Mouse (Mus musculus) liver, adult 2 months (tissue): ENCODE data around the gene Myom1. TPM values are rescaled to one million over a fixed set of nuclear protein-coding genes. Genes with fewer than 3 reads are reported as not detected.

Experiments
- DNase-seq: peaks from one replicate; pipeline ENCODE4 v3.0.0-alpha.2; 2011; ENCODE audit warnings: low read depth, low spot score; ENCODE audit errors: extremely low read depth
- H3K27ac ChIP-seq: fragments of 200-500 bp; replicated peaks from 2 replicates; pipeline ENCODE4 v1.5.1; 2012; ENCODE audit warnings: low read depth, mild to moderate bottlenecking, control low read depth, inconsistent platforms, low read length; ENCODE audit not compliant: insufficient read depth
- H3K27me3 ChIP-seq: fragments of 200-500 bp; 2 replicates; pipeline ENCODE4 v1.6.1; 2012; ENCODE audit warnings: mild to moderate bottlenecking, moderate library complexity, low read length, inconsistent platforms; ENCODE audit not compliant: control insufficient read depth, insufficient read depth
- H3K36me3 ChIP-seq: fragments of 200-500 bp; 2 replicates; pipeline ENCODE4 v1.6.1; 2012; ENCODE audit warnings: low read length, inconsistent platforms; ENCODE audit not compliant: control insufficient read depth, insufficient read depth
- H3K4me1 ChIP-seq: fragments of 200-500 bp; 2 replicates; pipeline ENCODE4 v1.6.1; 2011; ENCODE audit warnings: low read length; ENCODE audit not compliant: control insufficient read depth, insufficient read depth
- H3K4me3 ChIP-seq: fragments of 200-500 bp; 2 replicates; pipeline ENCODE4 v1.5.1; 2011; ENCODE audit warnings: low read depth, mild to moderate bottlenecking, control low read depth, low read length, moderate library complexity; ENCODE audit not compliant: insufficient read depth
- H3K79me2 ChIP-seq: fragments of 200-500 bp; 2 replicates; pipeline ENCODE4 v1.6.1; 2012; ENCODE audit warnings: inconsistent platforms, mild to moderate bottlenecking, low read length, moderate library complexity; ENCODE audit not compliant: control insufficient read depth, insufficient read depth
- H3K9ac ChIP-seq: fragments of 200-500 bp; 2 replicates; pipeline ENCODE4 v1.6.1; 2012; ENCODE audit warnings: low read depth, mild to moderate bottlenecking, control low read depth, inconsistent platforms, low read length
- CTCF ChIP-seq: fragments of 200-500 bp; IDR thresholded peaks from 2 replicates; pipeline ENCODE4 v1.5.1; 2011; ENCODE audit warnings: low read depth, low read length, control low read depth
- POLR2A ChIP-seq: fragments of 200-500 bp; IDR thresholded peaks from 2 replicates; pipeline ENCODE4 v1.6.1; 2011; ENCODE audit warnings: low read length, control low read depth; ENCODE audit not compliant: insufficient read depth; ENCODE audit errors: extremely low read depth
- WGBS: fragments of 180-500 bp; shearing (Covaris S2); methylation state at CpG from one replicate; pipeline ENCODE4 v1.1.7; 2018; 5-methylcytosine and 5-hydroxymethylcytosine counted together
- polyA plus RNA-seq: library from polyadenylated mRNA; depleted of rRNA; stranded (reverse); fragments of >200 nt; gene quantifications from 2 replicates; pipeline ENCODE4 v1.2.3, GENCODE M21; 2012
- total RNA-seq: library from RNA; depleted of rRNA; stranded (reverse); fragments of >200 nt; gene quantifications from 2 replicates; pipeline ENCODE4 v1.2.3, GENCODE M21; 2014

Myom1 gene
- total and polyA plus RNA-seq, 2 experiments = 0.34 to 3.2 TPM

- H3K9ac ChIP-seq = no peak overlapping the region
- no peak overlapping the region for H3K27ac ChIP-seq
- WGBS = 95% methylated on average over 8 of the region's 8 CpGs
- no peak for DNase-seq
- no peak overlapping the region for H3K4me3 ChIP-seq
- H3K79me2 ChIP-seq = no peaks in the 10 kb centered on the region
- H3K4me1 ChIP-seq = peaks cover 6% of the 10 kb centered on the region; the same call in 1 of the 2 replicates
- no peak for TF ChIP-seq POLR2A
- no peak for TF ChIP-seq CTCF
- no peaks in the 10 kb centered on the region for H3K36me3 ChIP-seq
- no peaks in the 10 kb centered on the region for H3K27me3 ChIP-seq
Observed at GRCm38 (mm10) chr17:71160244-71160995, 158.0 kb downstream of the Myom1 start.

- 13% methylated on average over 6 of the region's 6 CpGs for WGBS
- Histone ChIP-seq H3K9ac (no peak overlapping the region), H3K27ac (no peak overlapping the region), H3K4me3 (no peak overlapping the region), H3K36me3 (no peaks in the 10 kb centered on the region), H3K27me3 (no peaks in the 10 kb centered on the region), H3K79me2 (no peaks in the 10 kb centered on the region), H3K4me1 (peaks cover 6% of the 10 kb centered on the region; the same call in 1 of the 2 replicates)
- peak; percentile 84 for DNase-seq
- TF ChIP-seq CTCF = no peak
- no peak for TF ChIP-seq POLR2A
Observed at GRCm38 (mm10) chr17:71164991-71165390, 162.6 kb downstream of the Myom1 start.

- 79% methylated on average over 5 of the region's 5 CpGs for WGBS
Observed at GRCm38 (mm10) chr17:71168205-71168815, 165.9 kb downstream of the Myom1 start.

GRCm38 (mm10) chr17:71168846-71169245 is 166.4 kb downstream of the Myom1 start:
- H3K27me3 ChIP-seq = no peaks in the 10 kb centered on the region
- H3K36me3 ChIP-seq = no peaks in the 10 kb centered on the region
- TF ChIP-seq POLR2A (no peak), CTCF (no peak)
- H3K4me3 ChIP-seq = no peak overlapping the region
- H3K27ac ChIP-seq = no peak overlapping the region
- H3K79me2 ChIP-seq = no peaks in the 10 kb centered on the region
- H3K4me1 ChIP-seq = peaks cover 6% of the 10 kb centered on the region; the same call in 1 of the 2 replicates
- DNase-seq = no peak
- 76% methylated on average over 9 of the region's 9 CpGs for WGBS
- no peak overlapping the region for H3K9ac ChIP-seq

More at GRCm38 (mm10) chr17:71168205-71168815, 165.9 kb downstream of the Myom1 start:
- H3K4me3 ChIP-seq = no peak overlapping the region
- H3K36me3 ChIP-seq = no peaks in the 10 kb centered on the region
- no peaks in the 10 kb centered on the region for H3K27me3 ChIP-seq
- TF ChIP-seq POLR2A = no peak
- no peak for TF ChIP-seq CTCF
- H3K27ac ChIP-seq = no peak overlapping the region
- DNase-seq = no peak
- no peaks in the 10 kb centered on the region for H3K79me2 ChIP-seq
- peaks cover 6% of the 10 kb centered on the region; the same call in 1 of the 2 replicates for H3K4me1 ChIP-seq
- H3K9ac ChIP-seq = no peak overlapping the region

- H3K27ac ChIP-seq = no peak overlapping the region
Observed at GRCm38 (mm10) chr17:71169639-71170038, 167.2 kb downstream of the Myom1 start.

More at GRCm38 (mm10) chr17:71169639-71170038, 167.2 kb downstream of the Myom1 start:
- Histone ChIP-seq H3K27me3 (no peaks in the 10 kb centered on the region), H3K4me3 (no peak overlapping the region), H3K4me1 (peaks cover 4% of the 10 kb centered on the region; the same call in 1 of the 2 replicates), H3K36me3 (no peaks in the 10 kb centered on the region), H3K79me2 (no peaks in the 10 kb centered on the region), H3K9ac (no peak overlapping the region)
- WGBS = 83% methylated on average over 1 of the region's 1 CpGs
- TF ChIP-seq CTCF = no peak
- TF ChIP-seq POLR2A = no peak
- no peak for DNase-seq
